Mouse (Mus musculus) embryonic fibroblast, embryonic 13.5 days (primary cell): Measurements from ENCODE around the gene Arxes2.

ENCODE experiments used
- CTCF ChIP-seq: IDR thresholded peaks from 2 replicates; pipeline ENCODE4 v1.5.1; 2011; ENCODE audit warnings: mild to moderate bottlenecking, control low read depth, low read length, moderate library complexity, borderline replicate concordance; ENCODE audit not compliant: insufficient read depth
- POLR2A ChIP-seq: IDR thresholded peaks from 2 replicates; pipeline ENCODE4 v1.6.1; 2011; ENCODE audit warnings: low read depth, mild to moderate bottlenecking, control low read depth, low read length, moderate library complexity

GRCm38 (mm10) chrX:135990661-135991060, 3.0 kb upstream of the Arxes2 start:
- TF ChIP-seq POLR2A (no peak), CTCF (no peak)
